Mouse (Mus musculus): ENCODE results near the gene Aars2.

DNA sequence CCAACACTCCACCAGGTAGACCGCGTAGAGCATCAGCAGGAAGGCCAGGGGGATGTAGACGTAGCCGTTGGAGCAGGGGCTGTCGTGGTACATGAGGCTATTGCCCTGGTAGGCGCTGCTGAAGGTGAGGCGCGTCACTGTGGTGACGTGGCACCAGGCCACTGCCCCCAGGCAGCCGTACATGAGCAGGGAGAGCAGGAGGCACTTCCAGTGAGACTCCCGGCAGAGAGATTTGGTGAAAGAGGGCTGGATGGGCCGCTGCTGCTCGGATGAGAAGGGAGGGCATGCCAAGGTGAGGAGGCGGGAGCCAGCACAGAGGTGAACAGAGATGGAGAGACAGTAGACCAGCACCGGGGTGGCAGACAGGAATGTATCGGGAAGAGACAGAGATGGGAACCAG, 40.3 kb downstream of the Aars2 start:
- no peak for TF ChIP-seq CTCF (IDR thresholded peaks at IDR 0.05; ENCODE audit: insufficient read depth, low read length)
- no peak for TF ChIP-seq POLR2A (IDR thresholded peaks at IDR 0.05; ENCODE audit: borderline replicate concordance, extremely low read depth, low read depth, low read length)
